Mouse (Mus musculus): Measurements from ENCODE around the gene Camkk2.

DNA sequence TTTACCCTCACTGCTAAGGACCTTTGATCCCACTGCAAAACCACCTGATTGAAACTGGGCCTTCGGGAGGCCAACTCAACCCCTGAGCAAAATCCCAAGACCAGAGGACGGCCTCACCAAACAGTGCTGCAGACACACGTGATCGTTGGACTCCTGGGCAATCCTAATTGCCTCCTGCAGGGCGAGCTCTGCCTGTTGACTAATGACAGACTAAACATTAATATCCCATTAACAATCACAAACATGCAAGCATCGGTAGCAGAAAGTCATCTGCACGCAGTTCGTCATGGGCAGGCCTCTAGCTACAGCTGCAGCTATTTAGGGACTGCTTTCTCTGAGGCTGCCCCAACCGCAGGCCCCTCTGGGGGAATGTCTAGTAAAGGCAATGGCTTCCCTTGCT lies 23.5 kb upstream of the Camkk2 start:
- TF ChIP-seq CTCF (IDR thresholded peaks at IDR 0.05; ENCODE audit: insufficient read depth, low read depth, low read length) (no peak), POLR2A (IDR thresholded peaks at IDR 0.05; ENCODE audit: insufficient read depth, low read depth, low read length) (no peak)

Data from olfactory bulb, adult 2 months (tissue).